Mouse (Mus musculus): ENCODE measurements around the gene Ces1e. TPM values are rescaled to one million over a fixed set of nuclear protein-coding genes. Genes with fewer than 3 reads are reported as not detected.

The Ces1e gene
- polyA plus RNA-seq, 1 experiment from 2014 or later: not detected

DNA sequence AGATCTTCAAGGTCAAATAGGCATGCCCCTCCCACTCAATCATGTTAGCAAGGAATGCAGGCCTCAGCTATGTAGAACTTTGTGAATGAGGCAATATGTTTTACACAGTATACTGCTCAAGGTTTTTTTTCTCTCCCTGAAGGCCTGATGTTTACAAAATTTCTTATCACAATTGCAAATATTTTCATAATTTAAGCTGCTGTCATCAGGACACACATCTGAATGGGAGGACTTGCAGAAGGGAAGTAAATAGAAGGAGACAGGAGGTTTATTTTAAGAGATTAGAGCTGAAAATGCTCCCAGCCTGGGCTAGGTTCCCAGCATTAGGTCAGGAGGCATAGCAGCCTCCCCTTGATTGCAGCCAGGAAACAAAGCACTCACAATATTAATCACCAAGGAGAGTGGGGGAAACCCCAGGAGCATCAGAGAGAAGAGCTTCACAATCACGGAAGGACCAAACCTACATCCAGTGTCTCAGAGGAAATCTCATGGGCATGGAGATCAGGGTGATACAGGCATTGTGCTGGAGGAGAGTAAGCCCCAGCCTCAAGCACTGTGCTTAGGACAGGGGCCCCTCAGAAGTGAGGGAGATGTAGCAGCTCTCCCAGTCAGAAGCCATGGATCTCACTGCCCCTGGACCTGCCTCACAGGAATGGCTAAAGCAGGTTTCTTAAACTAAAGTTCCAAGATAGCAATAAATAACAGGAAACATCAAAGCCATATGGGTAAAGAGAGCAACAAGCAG, 57.4 kb downstream of the Ces1e start:
- peaks cover 5% of the 10 kb centered on the region; the same call in 1 of the 2 replicates for H3K4me1 ChIP-seq
- no peak for ATAC-seq
- no peaks in the 10 kb centered on the region for H3K36me3 ChIP-seq (ENCODE audit: poor library complexity, severe bottlenecking)
- H3K4me2 ChIP-seq: no peak overlapping the region
- no peak overlapping the region for H3K4me3 ChIP-seq
- no peak overlapping the region for H3K27ac ChIP-seq
- no peaks in the 10 kb centered on the region for H3K27me3 ChIP-seq
- H3K9me3 ChIP-seq (replicated peaks): no peaks in the 10 kb centered on the region
- no peak overlapping the region for H3K9ac ChIP-seq
- 61% methylated on average over 1 of the region's 1 CpGs for WGBS

DNA sequence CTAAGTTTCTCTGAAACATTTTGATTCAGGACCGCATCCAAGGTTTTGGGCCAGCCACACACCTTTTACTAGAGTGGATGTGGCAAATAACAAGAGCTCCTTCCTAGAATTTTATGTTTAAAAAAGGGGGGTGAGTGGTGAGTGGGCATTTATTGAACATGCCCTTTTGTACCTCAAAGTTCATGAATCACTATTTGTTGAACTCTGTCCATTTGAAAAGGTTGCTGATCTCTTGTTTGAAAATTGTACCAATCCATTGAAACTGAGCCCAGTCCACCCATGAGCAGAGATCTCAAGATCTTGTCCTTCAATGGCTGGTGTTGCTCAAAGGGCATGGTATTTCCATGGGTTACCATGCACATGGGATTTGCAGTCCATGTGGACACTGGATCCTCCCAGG, 66.1 kb downstream of the Ces1e start:
- Histone ChIP-seq H3K36me3 (ENCODE audit: poor library complexity, severe bottlenecking) (no peaks in the 10 kb centered on the region), H3K9ac (no peak overlapping the region), H3K4me3 (no peak overlapping the region), H3K4me1 (no peaks in the 10 kb centered on the region), H3K27me3 (no peaks in the 10 kb centered on the region), H3K9me3 (replicated peaks) (no peaks in the 10 kb centered on the region), H3K27ac (no peak overlapping the region), H3K4me2 (no peak overlapping the region)
- 94% methylated on average over 1 of the region's 1 CpGs for WGBS
- ATAC-seq: no peak

- 90% methylated on average over 1 of the region's 1 CpGs for WGBS
- ATAC-seq: no peak
- Histone ChIP-seq H3K4me2 (no peak overlapping the region), H3K9ac (no peak overlapping the region), H3K4me3 (no peak overlapping the region), H3K36me3 (ENCODE audit: poor library complexity, severe bottlenecking) (no peaks in the 10 kb centered on the region), H3K9me3 (replicated peaks) (no peaks in the 10 kb centered on the region), H3K27me3 (no peaks in the 10 kb centered on the region), H3K4me1 (no peaks in the 10 kb centered on the region), H3K27ac (no peak overlapping the region)
Observed at GRCm38 (mm10) chr8:93151401-93151800, 78.0 kb downstream of the Ces1e start.

Other genes with a start within 250 kb of the Ces1e start
- not detected in 2 replicates for gene Ces1a, start 181.4 kb downstream of the Ces1e start, polyA plus RNA-seq (2015; fragmentation: Nextera tagmentation; extraction: Ambion mirVana)
- gene Ces1b, start 149.6 kb downstream of the Ces1e start, polyA plus RNA-seq (2015; fragmentation: Nextera tagmentation; extraction: Ambion mirVana): not detected in 2 replicates
- gene Ces1c, start 98.3 kb downstream of the Ces1e start, polyA plus RNA-seq (2015; fragmentation: Nextera tagmentation; extraction: Ambion mirVana): not detected in 2 replicates
- gene Ces1d, start 31.8 kb downstream of the Ces1e start, polyA plus RNA-seq (2015; fragmentation: Nextera tagmentation; extraction: Ambion mirVana): 0.19 and 0.32 TPM in 2 replicates
- gene Ces1f, start 50.1 kb upstream of the Ces1e start, polyA plus RNA-seq (2015; fragmentation: Nextera tagmentation; extraction: Ambion mirVana): not detected in 2 replicates
- gene Ces1g, start 107.7 kb upstream of the Ces1e start, polyA plus RNA-seq (2015; fragmentation: Nextera tagmentation; extraction: Ambion mirVana): not detected in 2 replicates
- gene Ces1h, start 150.1 kb upstream of the Ces1e start, polyA plus RNA-seq (2015; fragmentation: Nextera tagmentation; extraction: Ambion mirVana): not detected in 2 replicates

All from forebrain, embryonic 13.5 days (tissue).